Mouse (Mus musculus): ENCODE results near the gene Oxnad1. TPM values are rescaled to one million over a fixed set of nuclear protein-coding genes. Genes with fewer than 3 reads are reported as not detected.

Gene Oxnad1
- polyA plus RNA-seq, 3 experiments from 2014 or later = 10.3 to 29.2 (median 28.4) TPM

- ATAC-seq = no peak
Observed at GRCm38 (mm10) chr14:32145809-32146511, 60.8 kb downstream of the Oxnad1 start.

GRCm38 (mm10) chr14:32146578-32146977 is 61.4 kb downstream of the Oxnad1 start:
- no peak for ATAC-seq

GRCm38 (mm10) chr14:32150872-32151271 is 65.7 kb downstream of the Oxnad1 start:
- no peak for ATAC-seq

- ATAC-seq = no peak
Observed at GRCm38 (mm10) chr14:32152243-32152965, 67.2 kb downstream of the Oxnad1 start.

Other genes with a start within 250 kb of the Oxnad1 start
- not detected for gene Galnt15, start 56.4 kb upstream of the Oxnad1 start, polyA plus RNA-seq (2017; shearing (Covaris generic))
- gene Dph3, start 355 bp downstream of the Oxnad1 start, polyA plus RNA-seq (2017; shearing (Covaris generic)) = 10 to 100 TPM; 56.1 to 84.9 (median 71.0) TPM
- gene Msmb, start 56.6 kb downstream of the Oxnad1 start, polyA plus RNA-seq (2017; shearing (Covaris generic)) = not detected
- 10 to 100 TPM; 76.2 to 87.7 (median 78.3) TPM for gene Ncoa4, start 74.5 kb downstream of the Oxnad1 start, polyA plus RNA-seq (2017; shearing (Covaris generic))
- gene Timm23, start 116.5 kb downstream of the Oxnad1 start, polyA plus RNA-seq (2017; shearing (Covaris generic)) = 100 to 1,000 TPM; 143 to 224 (median 162) TPM
- gene Parg, start 116.6 kb downstream of the Oxnad1 start, polyA plus RNA-seq (2017; shearing (Covaris generic)) = 10 to 100 TPM; 17.0 to 20.9 (median 18.1) TPM
- under 1 TPM in 2 of 3 experiments, not detected in 1; 0.09 to 0.13 TPM for gene Ogdhl, start 236.6 kb downstream of the Oxnad1 start, polyA plus RNA-seq (2017; shearing (Covaris generic))

Data from inflammation-experienced regulatory T-cells, adult 6 months (primary cell).